Mouse (Mus musculus): Measurements from ENCODE around the gene Rdh1. TPM values are rescaled to one million over a fixed set of nuclear protein-coding genes. Genes with fewer than 3 reads are reported as not detected.

The Rdh1 gene
- polyA plus RNA-seq (2015; fragmentation: Illumina TruSeq; extraction: RNeasy Lipid Tissue Mini Kit (QIAGEN cat#74804); ENCODE audit: insufficient read depth, low replicate concordance): 1.1 TPM

GRCm38 (mm10) chr10:127759181-127760110 lies at the start of gene Rdh1, which contains the start of gene Rdh16f1:
Gene Rdh1 (plus strand): TSS chr10:127759721.
Gene Rdh16f1 (plus strand): TSS chr10:127759787.

GRCm38 (mm10) chr10:127724178-127724577 lies 35.3 kb upstream of the Rdh1 start, which contains the start of gene Tac2:
Gene Tac2 (plus strand): TSS chr10:127724478.

GRCm38 (mm10) chr10:127739083-127739660 lies 20.3 kb upstream of the Rdh1 start, which contains the start of gene Zbtb39:
Gene Zbtb39 (plus strand): TSS chr10:127739538.

GRCm38 (mm10) chr10:127751548-127751947 lies 8.0 kb upstream of the Rdh1 start, which contains the start of gene Gpr182:
Gene Gpr182 (minus strand): TSS chr10:127751732.

GRCm38 (mm10) chr10:127776011-127776410 lies 16.5 kb downstream of the Rdh1 start, which contains the start of gene Rdh9:
Gene Rdh9 (plus strand): TSS chr10:127776386.

GRCm38 (mm10) chr10:127800891-127801290 lies 41.4 kb downstream of the Rdh1 start, which contains the start of gene Rdh16:
Gene Rdh16 (plus strand): TSS chr10:127801152.

Other genes starting within 250 kb of the Rdh1 start
- gene Ndufa4l2, start 244.8 kb upstream of the Rdh1 start, polyA plus RNA-seq (2015; fragmentation: Illumina TruSeq; extraction: RNeasy Lipid Tissue Mini Kit (QIAGEN cat#74804); ENCODE audit: insufficient read depth, low replicate concordance): 1.8 TPM
- 27.0 TPM for gene Shmt2, start 237.3 kb upstream of the Rdh1 start, polyA plus RNA-seq (2015; fragmentation: Illumina TruSeq; extraction: RNeasy Lipid Tissue Mini Kit (QIAGEN cat#74804); ENCODE audit: insufficient read depth, low replicate concordance)
- gene Nxph4, start 225.2 kb upstream of the Rdh1 start, polyA plus RNA-seq (2015; fragmentation: Illumina TruSeq; extraction: RNeasy Lipid Tissue Mini Kit (QIAGEN cat#74804); ENCODE audit: insufficient read depth, low replicate concordance): not detected
- 26.0 TPM for gene Lrp1, start 138.6 kb upstream of the Rdh1 start, polyA plus RNA-seq (2015; fragmentation: Illumina TruSeq; extraction: RNeasy Lipid Tissue Mini Kit (QIAGEN cat#74804); ENCODE audit: insufficient read depth, low replicate concordance)
- 130 TPM for gene Stat6, start 116.7 kb upstream of the Rdh1 start, polyA plus RNA-seq (2015; fragmentation: Illumina TruSeq; extraction: RNeasy Lipid Tissue Mini Kit (QIAGEN cat#74804); ENCODE audit: insufficient read depth, low replicate concordance)
- gene Nemp1, start 92.8 kb upstream of the Rdh1 start, polyA plus RNA-seq (2015; fragmentation: Illumina TruSeq; extraction: RNeasy Lipid Tissue Mini Kit (QIAGEN cat#74804); ENCODE audit: insufficient read depth, low replicate concordance): 17.1 TPM
- gene Nab2, start 91.2 kb upstream of the Rdh1 start, polyA plus RNA-seq (2015; fragmentation: Illumina TruSeq; extraction: RNeasy Lipid Tissue Mini Kit (QIAGEN cat#74804); ENCODE audit: insufficient read depth, low replicate concordance): 10.6 TPM
- 0.35 TPM for gene Myo1a, start 54.6 kb upstream of the Rdh1 start, polyA plus RNA-seq (2015; fragmentation: Illumina TruSeq; extraction: RNeasy Lipid Tissue Mini Kit (QIAGEN cat#74804); ENCODE audit: insufficient read depth, low replicate concordance)
- 0.41 TPM for gene Tac2, start 35.2 kb upstream of the Rdh1 start, polyA plus RNA-seq (2015; fragmentation: Illumina TruSeq; extraction: RNeasy Lipid Tissue Mini Kit (QIAGEN cat#74804); ENCODE audit: insufficient read depth, low replicate concordance)
- gene Zbtb39, start 20.2 kb upstream of the Rdh1 start, polyA plus RNA-seq (2015; fragmentation: Illumina TruSeq; extraction: RNeasy Lipid Tissue Mini Kit (QIAGEN cat#74804); ENCODE audit: insufficient read depth, low replicate concordance): 7.9 TPM
- 9.3 TPM for gene Gpr182, start 8.0 kb upstream of the Rdh1 start, polyA plus RNA-seq (2015; fragmentation: Illumina TruSeq; extraction: RNeasy Lipid Tissue Mini Kit (QIAGEN cat#74804); ENCODE audit: insufficient read depth, low replicate concordance)
- 1.9 TPM for gene Rdh16f1, start 66 bp downstream of the Rdh1 start, polyA plus RNA-seq (2015; fragmentation: Illumina TruSeq; extraction: RNeasy Lipid Tissue Mini Kit (QIAGEN cat#74804); ENCODE audit: insufficient read depth, low replicate concordance)
- gene Rdh9, start 16.7 kb downstream of the Rdh1 start, polyA plus RNA-seq (2015; fragmentation: Illumina TruSeq; extraction: RNeasy Lipid Tissue Mini Kit (QIAGEN cat#74804); ENCODE audit: insufficient read depth, low replicate concordance): not detected
- gene Rdh16, start 41.4 kb downstream of the Rdh1 start, polyA plus RNA-seq (2015; fragmentation: Illumina TruSeq; extraction: RNeasy Lipid Tissue Mini Kit (QIAGEN cat#74804); ENCODE audit: insufficient read depth, low replicate concordance): not detected
- not detected for gene Rdh19, start 90.2 kb downstream of the Rdh1 start, polyA plus RNA-seq (2015; fragmentation: Illumina TruSeq; extraction: RNeasy Lipid Tissue Mini Kit (QIAGEN cat#74804); ENCODE audit: insufficient read depth, low replicate concordance)
- not detected for gene Rdh16f2, start 106.8 kb downstream of the Rdh1 start, polyA plus RNA-seq (2015; fragmentation: Illumina TruSeq; extraction: RNeasy Lipid Tissue Mini Kit (QIAGEN cat#74804); ENCODE audit: insufficient read depth, low replicate concordance)
- gene Rdh7, start 129.1 kb downstream of the Rdh1 start, polyA plus RNA-seq (2015; fragmentation: Illumina TruSeq; extraction: RNeasy Lipid Tissue Mini Kit (QIAGEN cat#74804); ENCODE audit: insufficient read depth, low replicate concordance): not detected
- gene Sdr9c7, start 138.8 kb downstream of the Rdh1 start, polyA plus RNA-seq (2015; fragmentation: Illumina TruSeq; extraction: RNeasy Lipid Tissue Mini Kit (QIAGEN cat#74804); ENCODE audit: insufficient read depth, low replicate concordance): not detected
- gene Hsd17b6, start 247.9 kb downstream of the Rdh1 start, polyA plus RNA-seq (2015; fragmentation: Illumina TruSeq; extraction: RNeasy Lipid Tissue Mini Kit (QIAGEN cat#74804); ENCODE audit: insufficient read depth, low replicate concordance): not detected